Mouse (Mus musculus) heart, embryonic 13.5 days (tissue): ENCODE measurements around the gene Grik2. TPM values are rescaled to one million over a fixed set of nuclear protein-coding genes. Genes with fewer than 3 reads are reported as not detected.
"Not testable (repeated sequence)": the region's sequence is repeated elsewhere in the genome, so short reads cannot be mapped to it uniquely, and the experiment has no call there.

Experiments used
- ATAC-seq: fragments of 200-750 bp; cut with Nextera tagmentation; 2 replicates; pipeline ENCODE4 v1.8.0; 2017; ENCODE audit warnings: moderate TSS enrichment; ENCODE audit not compliant: insufficient number of reproducible peaks, low FRiP score, low TSS enrichment; ENCODE audit errors: extremely low read depth
- H3K27ac ChIP-seq: fragments of 300-500 bp; sonication (generic); replicated peaks from 2 replicates; pipeline ENCODE4 v1.5.1; 2015; ENCODE audit warnings: moderate library complexity, mild to moderate bottlenecking, inconsistent platforms
- H3K27me3 ChIP-seq: fragments of 300-500 bp; sonication (generic); replicated peaks from 2 replicates; pipeline ENCODE4 v1.6.1; 2015; ENCODE audit warnings: mild to moderate bottlenecking, inconsistent platforms
- H3K36me3 ChIP-seq: fragments of 300-500 bp; sonication (generic); 2 replicates; pipeline ENCODE4 v1.6.1; 2015; ENCODE audit warnings: mild to moderate bottlenecking, inconsistent platforms
- H3K4me1 ChIP-seq: fragments of 300-500 bp; sonication (generic); 2 replicates; pipeline ENCODE4 v1.6.1; 2015; ENCODE audit warnings: inconsistent platforms
- H3K4me2 ChIP-seq: fragments of 300-500 bp; sonication (generic); 2 replicates; pipeline ENCODE4 v1.6.1; 2015; ENCODE audit warnings: inconsistent platforms, mild to moderate bottlenecking, moderate library complexity
- H3K4me3 ChIP-seq: fragments of 300-500 bp; sonication (generic); 2 replicates; pipeline ENCODE4 v1.5.1; 2015; ENCODE audit warnings: moderate library complexity, mild to moderate bottlenecking, inconsistent platforms
- H3K9ac ChIP-seq: fragments of 300-500 bp; sonication (generic); 2 replicates; pipeline ENCODE4 v1.6.1; 2015; ENCODE audit warnings: inconsistent platforms, mild to moderate bottlenecking, moderate library complexity
- H3K9me3 ChIP-seq: fragments of 300-500 bp; sonication (generic); 2 replicates; pipeline ENCODE4 v1.6.1; 2016; ENCODE audit warnings: inconsistent platforms
- WGBS: fragments of 180-500 bp; shearing (Covaris S2); methylation state at CpG from one replicate; pipeline ENCODE4 v1.1.7; 2015; ENCODE audit warnings: mixed read lengths; 5-methylcytosine and 5-hydroxymethylcytosine counted together
- polyA plus RNA-seq: library from polyadenylated mRNA; unstranded; fragments of >200 nt; fragmentation: Nextera tagmentation; extraction: Ambion mirVana; gene quantifications from 2 replicates; pipeline ENCODE4 v1.2.1, GENCODE M21; 2015

The Grik2 gene
- polyA plus RNA-seq, 1 experiment from 2014 or later = 0.68 TPM

- H3K4me2 ChIP-seq = no peak overlapping the region
- H3K4me3 ChIP-seq = no peak overlapping the region
- no peaks in the 10 kb centered on the region for H3K9me3 ChIP-seq
- no peaks in the 10 kb centered on the region for H3K4me1 ChIP-seq
- H3K27me3 ChIP-seq = no peaks in the 10 kb centered on the region
- WGBS = 76% methylated on average over 5 of the region's 5 CpGs
- H3K27ac ChIP-seq = no peak overlapping the region
- H3K9ac ChIP-seq = no peak overlapping the region
- ATAC-seq = no peak
- H3K36me3 ChIP-seq = no peaks in the 10 kb centered on the region
Observed at GRCm38 (mm10) chr10:49480085-49480749, 308.3 kb downstream of the Grik2 start.

DNA sequence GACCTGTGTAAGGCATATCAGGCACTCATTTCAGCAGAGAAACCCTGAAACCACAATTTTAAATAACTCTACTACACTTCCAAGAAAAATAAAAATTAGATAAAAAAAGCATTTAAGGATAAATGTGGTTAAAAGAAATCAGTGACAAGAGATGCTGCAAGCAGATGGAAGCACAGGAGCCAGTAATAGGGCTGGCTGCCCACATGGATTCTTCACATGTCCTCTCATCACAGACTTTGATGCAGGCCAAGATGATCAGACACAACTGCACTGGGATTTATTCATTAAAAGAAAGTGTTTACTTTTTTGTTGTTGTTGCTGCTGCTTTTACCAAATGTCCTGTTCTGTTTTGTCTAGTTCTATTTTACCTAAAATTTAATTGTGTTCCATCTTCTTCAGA is 315.0 kb downstream of the Grik2 start:
- Histone ChIP-seq H3K9me3 (no peaks in the 10 kb centered on the region), H3K4me3 (no peak overlapping the region), H3K27ac (no peak overlapping the region), H3K4me2 (no peak overlapping the region), H3K27me3 (no peaks in the 10 kb centered on the region), H3K36me3 (no peaks in the 10 kb centered on the region), H3K4me1 (no peaks in the 10 kb centered on the region), H3K9ac (no peak overlapping the region)
- ATAC-seq = no peak

- WGBS = 79% methylated on average over 2 of the region's 2 CpGs
- no peak overlapping the region for H3K4me3 ChIP-seq
- H3K36me3 ChIP-seq = no peaks in the 10 kb centered on the region
- H3K4me2 ChIP-seq = no peak overlapping the region
- H3K9me3 ChIP-seq = no peaks in the 10 kb centered on the region
- no peaks in the 10 kb centered on the region for H3K27me3 ChIP-seq
- no peak for ATAC-seq
- no peak overlapping the region for H3K9ac ChIP-seq
- H3K4me1 ChIP-seq = no peaks in the 10 kb centered on the region
- H3K27ac ChIP-seq = no peak overlapping the region
Observed at GRCm38 (mm10) chr10:49456791-49457190, 331.8 kb downstream of the Grik2 start.

DNA sequence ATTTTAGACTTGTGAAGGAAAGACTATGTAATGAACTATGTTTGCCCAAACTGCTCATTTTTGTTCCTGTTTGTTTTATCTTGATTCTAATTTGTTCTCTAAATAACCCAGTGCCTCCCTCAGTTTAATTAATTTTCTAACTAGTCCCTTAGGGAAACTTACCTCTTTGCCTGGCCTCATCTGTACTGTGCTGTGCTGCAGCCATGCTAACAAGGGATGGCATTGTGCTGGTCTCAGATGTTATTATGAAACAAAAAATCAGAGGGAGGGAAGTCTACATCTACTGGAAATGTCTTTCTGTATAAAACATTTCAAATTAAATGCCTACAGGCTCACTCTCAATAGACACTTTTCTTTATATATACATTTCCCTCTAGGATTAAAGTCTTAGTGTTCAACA is 335.0 kb downstream of the Grik2 start:
- H3K27me3 ChIP-seq = no peaks in the 10 kb centered on the region
- ATAC-seq = no peak
- no peak overlapping the region for H3K9ac ChIP-seq
- no peaks in the 10 kb centered on the region for H3K4me1 ChIP-seq
- H3K9me3 ChIP-seq = no peaks in the 10 kb centered on the region
- no peak overlapping the region for H3K4me3 ChIP-seq
- H3K4me2 ChIP-seq = no peak overlapping the region
- no peaks in the 10 kb centered on the region for H3K36me3 ChIP-seq
- H3K27ac ChIP-seq = no peak overlapping the region

DNA sequence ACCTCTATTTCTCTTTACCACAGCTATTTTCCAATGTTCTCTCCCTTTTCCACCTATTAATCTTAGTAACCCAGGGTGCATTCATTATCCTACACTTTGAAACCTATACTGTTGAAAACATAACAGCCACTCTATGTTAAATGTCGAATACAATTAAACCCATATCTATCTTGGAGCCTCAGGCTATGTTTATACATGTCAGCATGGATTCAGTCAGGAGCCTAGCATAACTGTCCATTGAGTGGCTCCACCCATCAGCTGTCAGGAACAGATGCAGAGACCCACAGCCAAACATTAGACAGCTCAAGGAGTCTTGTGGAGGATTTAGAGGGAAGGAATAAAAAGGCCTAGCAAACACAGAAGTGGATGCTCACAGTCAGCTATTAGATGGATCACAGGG is 347.2 kb downstream of the Grik2 start:
- WGBS = 56% methylated on average over 1 of the region's 1 CpGs
- no peak for ATAC-seq

GRCm38 (mm10) chr10:49437057-49437456 is 351.5 kb downstream of the Grik2 start:
- no peak for ATAC-seq
- H3K4me3 ChIP-seq = no peak overlapping the region
- H3K4me1 ChIP-seq = no peaks in the 10 kb centered on the region
- 68% methylated on average over 2 of the region's 2 CpGs for WGBS
- H3K9me3 ChIP-seq = no peaks in the 10 kb centered on the region
- H3K27ac ChIP-seq = no peak overlapping the region
- H3K27me3 ChIP-seq = no peaks in the 10 kb centered on the region
- H3K36me3 ChIP-seq = no peaks in the 10 kb centered on the region
- H3K4me2 ChIP-seq = no peak overlapping the region
- no peak overlapping the region for H3K9ac ChIP-seq

More for the DNA sequence above, 347.2 kb downstream of the Grik2 start:
- Histone ChIP-seq H3K36me3 (no peaks in the 10 kb centered on the region), H3K27ac (no peak overlapping the region), H3K4me2 (no peak overlapping the region), H3K27me3 (no peaks in the 10 kb centered on the region), H3K4me3 (no peak overlapping the region), H3K9me3 (no peaks in the 10 kb centered on the region), H3K4me1 (no peaks in the 10 kb centered on the region), H3K9ac (no peak overlapping the region)

- Histone ChIP-seq H3K4me1 (no peaks in the 10 kb centered on the region), H3K27me3 (no peaks in the 10 kb centered on the region), H3K9me3 (no peaks in the 10 kb centered on the region), H3K27ac (no peak overlapping the region), H3K9ac (no peak overlapping the region), H3K36me3 (no peaks in the 10 kb centered on the region), H3K4me2 (no peak overlapping the region), H3K4me3 (no peak overlapping the region)
- no peak for ATAC-seq
- WGBS = 82% methylated on average over 2 of the region's 2 CpGs
Observed at GRCm38 (mm10) chr10:49436301-49436700, 352.3 kb downstream of the Grik2 start.

DNA sequence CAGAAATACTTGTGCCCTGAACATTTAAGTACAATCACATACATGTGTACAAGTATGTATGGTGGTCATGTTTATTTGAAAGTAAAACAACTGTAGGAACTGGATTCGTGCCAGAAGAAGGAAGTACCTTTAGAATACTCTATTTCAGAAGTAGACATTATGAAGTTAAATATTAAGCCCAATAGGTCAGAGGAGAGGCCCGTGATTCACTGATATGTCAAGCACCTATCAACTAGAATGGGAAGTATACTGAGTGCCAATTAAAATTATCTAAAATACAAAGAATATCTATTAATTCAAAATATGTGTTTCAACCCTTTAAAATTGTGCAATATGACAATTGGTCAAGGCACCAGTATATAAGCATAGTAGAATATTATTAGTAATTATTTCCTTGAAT is 355.7 kb downstream of the Grik2 start:
- Histone ChIP-seq H3K27me3 (no peaks in the 10 kb centered on the region), H3K9me3 (no peaks in the 10 kb centered on the region), H3K9ac (no peak overlapping the region), H3K36me3 (no peaks in the 10 kb centered on the region), H3K4me1 (no peaks in the 10 kb centered on the region), H3K27ac (no peak overlapping the region), H3K4me3 (no peak overlapping the region), H3K4me2 (no peak overlapping the region)
- no peak for ATAC-seq
- 66% methylated on average over 2 of the region's 2 CpGs for WGBS

- not testable (repeated sequence) for ATAC-seq, H3K4me3 ChIP-seq, H3K27ac ChIP-seq, H3K27me3 ChIP-seq, H3K36me3 ChIP-seq, H3K4me1 ChIP-seq, H3K4me2 ChIP-seq, H3K9me3 ChIP-seq, H3K9ac ChIP-seq
- WGBS = 71% methylated on average over 1 of the region's 1 CpGs
Observed at GRCm38 (mm10) chr10:49417206-49417605, 371.4 kb downstream of the Grik2 start.

GRCm38 (mm10) chr10:49382996-49383395 is 405.6 kb downstream of the Grik2 start:
- H3K4me1 ChIP-seq = no peaks in the 10 kb centered on the region
- H3K27ac ChIP-seq = no peak overlapping the region
- no peaks in the 10 kb centered on the region for H3K36me3 ChIP-seq
- no peak overlapping the region for H3K9ac ChIP-seq
- H3K4me3 ChIP-seq = no peak overlapping the region
- no peak for ATAC-seq
- no peaks in the 10 kb centered on the region for H3K27me3 ChIP-seq
- WGBS = 55% methylated on average over 3 of the region's 3 CpGs
- no peak overlapping the region for H3K4me2 ChIP-seq
- no peaks in the 10 kb centered on the region for H3K9me3 ChIP-seq

GRCm38 (mm10) chr10:49381852-49382251 is 406.7 kb downstream of the Grik2 start:
- no peak overlapping the region for H3K4me2 ChIP-seq
- 56% methylated on average over 2 of the region's 2 CpGs for WGBS
- H3K4me3 ChIP-seq = no peak overlapping the region
- no peak overlapping the region for H3K27ac ChIP-seq
- no peaks in the 10 kb centered on the region for H3K9me3 ChIP-seq
- no peaks in the 10 kb centered on the region for H3K36me3 ChIP-seq
- H3K4me1 ChIP-seq = no peaks in the 10 kb centered on the region
- no peak overlapping the region for H3K9ac ChIP-seq
- H3K27me3 ChIP-seq = no peaks in the 10 kb centered on the region
- ATAC-seq = no peak; the same call in 1 of the 2 replicates

DNA sequence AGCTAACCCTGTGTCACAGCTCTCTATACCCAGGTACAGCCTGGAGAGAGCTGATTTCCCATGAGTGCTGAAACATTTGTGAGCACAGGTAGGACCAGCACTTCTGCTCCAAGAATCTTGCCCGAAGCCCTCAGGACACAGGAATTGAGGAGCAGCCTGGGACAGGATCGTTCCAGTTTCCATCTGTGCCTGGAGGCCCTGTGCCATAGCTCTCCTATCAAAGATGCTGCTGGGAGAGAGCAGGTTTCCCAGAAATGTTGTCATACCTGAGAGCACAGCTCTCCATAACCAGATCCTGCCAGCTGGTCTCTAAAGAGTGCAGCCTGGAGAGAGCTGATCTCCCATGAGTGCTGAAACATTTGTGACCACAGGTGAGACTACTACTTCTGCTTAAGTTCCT is 420.0 kb downstream of the Grik2 start:
- H3K4me3 ChIP-seq = no peak overlapping the region
- no peaks in the 10 kb centered on the region for H3K4me1 ChIP-seq
- no peaks in the 10 kb centered on the region for H3K36me3 ChIP-seq
- H3K9me3 ChIP-seq = no peaks in the 10 kb centered on the region
- no peak overlapping the region for H3K9ac ChIP-seq
- no peak overlapping the region for H3K27ac ChIP-seq
- ATAC-seq = no peak
- H3K4me2 ChIP-seq = no peak overlapping the region
- no peaks in the 10 kb centered on the region for H3K27me3 ChIP-seq
- WGBS = 80% methylated on average over 2 of the region's 2 CpGs
